ENCODE assay signal across 8 mouse cellular contexts in the genomic region with DNA sequence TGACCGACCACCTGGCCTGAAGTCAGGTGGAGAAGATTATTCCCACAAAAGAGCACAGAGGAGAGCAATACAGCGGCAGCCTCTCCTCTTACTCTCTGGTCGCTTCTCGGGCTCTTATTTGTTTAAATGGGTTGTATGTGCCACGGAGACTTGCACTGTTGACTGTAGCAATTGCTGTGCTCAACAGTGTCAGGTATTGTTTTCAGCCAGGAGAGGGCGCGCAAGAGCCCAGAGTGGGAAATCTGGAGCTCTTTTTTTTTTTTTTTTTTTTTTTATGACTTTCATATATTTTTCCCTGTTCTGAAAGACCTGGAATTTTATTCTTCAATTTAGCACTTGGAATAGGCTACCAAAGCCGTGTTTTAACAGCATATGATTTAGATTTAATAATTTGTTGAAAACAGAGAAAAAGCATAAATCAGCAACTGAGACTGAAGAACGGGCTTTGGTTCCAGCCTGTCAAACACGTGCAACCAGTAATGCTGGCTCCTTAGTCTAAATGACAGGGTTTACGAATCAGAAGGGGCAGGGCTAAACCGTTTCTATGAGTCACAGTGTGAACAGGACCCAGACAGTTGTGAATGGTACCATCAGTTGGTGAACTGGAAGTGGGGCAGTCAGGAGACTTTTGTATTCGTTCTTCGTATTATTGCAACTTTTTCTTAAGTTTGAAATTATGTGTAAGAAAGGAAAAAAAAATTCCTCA. TPM values are rescaled to one million over a fixed set of nuclear protein-coding genes. Genes with fewer than 3 reads are reported as not detected.
DNase-seq lines count a peak whose midpoint lies in the region; ATAC-seq lines count a peak whose summit lies in the region.

No protein-coding gene starts in this region.

- ATAC-seq in activated CD4-positive, CD25-positive, alpha-beta regulatory T cell, adult 4 months, result no peak

- peak; percentile 67 for DNase-seq in layer of hippocampus, adult 11-12 months (ENCODE audit: low spot score)
- DNase-seq in layer of hippocampus, adult 9-10 months (ENCODE audit: low spot score), result no peak
- peak; percentile 67 for DNase-seq in ES-CJ7 (ENCODE audit: low read depth, low spot score)
- DNase-seq in adrenal gland, adult 18-20 months (ENCODE audit: low spot score in 2 of 2), result peak; percentile 61 to 62
- DNase-seq in embryo, embryonic 9.5 days (ENCODE audit: extremely low spot score), result peak; percentile 46
- peak; percentile 65 to 85 for DNase-seq in kidney, postnatal 25 days
- peak; percentile 77 for DNase-seq in mesoderm, embryonic 11.5 days (ENCODE audit: low read depth, low spot score)

RNA-seq across cellular contexts. Expression of gene Shisa2, which starts 12.0 kb away (rescaled TPM):
- 1 to 10 TPM in 1 of 2 experiments, under 1 TPM in 1; 0.74 to 1.2 TPM for total RNA-seq in adrenal gland, adult 18-20 months (2021)
- under 1 TPM in 1 of 2 experiments, not detected in 1; 0.15 TPM for polyA plus RNA-seq in activated CD4-positive, CD25-positive, alpha-beta regulatory T cell, adult 4 months (2017; shearing (Covaris generic))

RNA-seq across cellular contexts. Expression of gene Cdadc1, which starts 15.3 kb away (rescaled TPM):
- 10 to 100 TPM; 64.6 to 76.2 TPM for total RNA-seq in adrenal gland, adult 18-20 months (2021)
- polyA plus RNA-seq in activated CD4-positive, CD25-positive, alpha-beta regulatory T cell, adult 4 months (2017; shearing (Covaris generic)), result 10 to 100 TPM; 33.9 to 58.8 TPM
